Mouse (Mus musculus): ENCODE measurements around the gene Slco3a1. TPM values are rescaled to one million over a fixed set of nuclear protein-coding genes. Genes with fewer than 3 reads are reported as not detected.
A peak's percentile ranks its signal among the peaks of the same experiment; 100 is the strongest.

Slco3a1 gene
- total and polyA plus RNA-seq, 2 experiments = 2.1 to 4.3 TPM

DNA sequence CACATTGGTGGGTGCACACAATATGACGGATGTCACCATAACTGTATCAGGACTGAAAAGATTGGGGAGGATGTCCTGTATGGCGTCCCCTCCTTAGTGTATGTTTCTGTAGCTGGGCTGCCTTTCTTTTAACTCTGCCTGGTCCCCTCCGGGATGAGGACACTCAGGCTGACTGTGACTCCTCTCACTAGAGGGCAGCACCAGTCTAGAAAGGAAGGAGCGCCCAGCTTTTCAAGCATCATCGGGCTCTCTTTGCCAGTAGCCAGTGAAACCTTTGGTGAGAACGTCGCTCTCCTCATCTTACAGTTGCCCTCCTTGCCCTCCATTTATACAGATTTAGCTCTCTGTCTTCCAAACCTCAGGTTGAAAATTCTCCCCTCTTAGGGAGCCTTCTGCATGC, 187.2 kb downstream of the Slco3a1 start:
- 36% methylated on average over 7 of the region's 7 CpGs for WGBS
- Histone ChIP-seq H3K27ac (replicated peaks; ENCODE audit: insufficient read depth, low read depth, low read length) (no peak overlapping the region), H3K4me3 (ENCODE audit: insufficient read depth, low read depth, low read length) (no peak overlapping the region), H3K79me2 (ENCODE audit: control insufficient read depth, insufficient read depth, low read length) (no peaks in the 10 kb centered on the region), H3K9ac (ENCODE audit: low read depth, low read length) (no peak overlapping the region), H3K4me1 (ENCODE audit: control insufficient read depth, insufficient read depth, low read length) (peaks cover 2% of the 10 kb centered on the region; the same call in 1 of the 2 replicates), H3K36me3 (ENCODE audit: control insufficient read depth, insufficient read depth, low read length) (no peaks in the 10 kb centered on the region), H3K27me3 (ENCODE audit: control insufficient read depth, insufficient read depth, low read length) (no peaks in the 10 kb centered on the region)
- DNase-seq (ENCODE audit: extremely low read depth, low read depth, low spot score) = no peak
- TF ChIP-seq CTCF (IDR thresholded peaks at IDR 0.05; ENCODE audit: low read depth, low read length) (peak; percentile 41), POLR2A (IDR thresholded peaks at IDR 0.05; ENCODE audit: extremely low read depth, insufficient read depth, low read length) (no peak)

DNA sequence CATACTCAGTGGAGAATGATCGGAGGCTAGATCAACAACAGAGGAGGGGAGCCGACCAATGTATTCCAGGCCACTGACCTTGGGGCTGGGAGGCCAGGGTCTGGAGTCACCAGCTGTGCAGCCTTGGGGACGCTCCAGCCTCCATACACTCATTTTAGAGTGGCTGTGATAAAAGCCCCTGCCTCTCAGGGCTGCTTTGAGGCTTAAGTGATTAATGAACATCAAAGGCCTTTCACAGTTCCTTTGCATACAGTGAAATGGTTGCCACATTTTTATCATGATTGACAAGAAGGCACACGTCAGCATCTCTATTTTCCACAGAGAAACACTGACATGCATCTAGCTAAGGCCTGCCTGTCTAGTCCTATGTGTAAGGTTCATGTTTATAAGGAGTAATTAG, 189.0 kb downstream of the Slco3a1 start:
- Histone ChIP-seq H3K79me2 (ENCODE audit: control insufficient read depth, insufficient read depth, low read length) (no peaks in the 10 kb centered on the region), H3K27me3 (ENCODE audit: control insufficient read depth, insufficient read depth, low read length) (no peaks in the 10 kb centered on the region), H3K27ac (replicated peaks; ENCODE audit: insufficient read depth, low read depth, low read length) (no peak overlapping the region), H3K4me1 (ENCODE audit: control insufficient read depth, insufficient read depth, low read length) (no peaks in the 10 kb centered on the region), H3K4me3 (ENCODE audit: insufficient read depth, low read depth, low read length) (no peak overlapping the region), H3K36me3 (ENCODE audit: control insufficient read depth, insufficient read depth, low read length) (no peaks in the 10 kb centered on the region), H3K9ac (ENCODE audit: low read depth, low read length) (no peak overlapping the region)
- TF ChIP-seq POLR2A (IDR thresholded peaks at IDR 0.05; ENCODE audit: extremely low read depth, insufficient read depth, low read length) (no peak), CTCF (IDR thresholded peaks at IDR 0.05; ENCODE audit: low read depth, low read length) (no peak)
- DNase-seq (ENCODE audit: extremely low read depth, low read depth, low spot score) = no peak
- WGBS = 33% methylated on average over 4 of the region's 4 CpGs

DNA sequence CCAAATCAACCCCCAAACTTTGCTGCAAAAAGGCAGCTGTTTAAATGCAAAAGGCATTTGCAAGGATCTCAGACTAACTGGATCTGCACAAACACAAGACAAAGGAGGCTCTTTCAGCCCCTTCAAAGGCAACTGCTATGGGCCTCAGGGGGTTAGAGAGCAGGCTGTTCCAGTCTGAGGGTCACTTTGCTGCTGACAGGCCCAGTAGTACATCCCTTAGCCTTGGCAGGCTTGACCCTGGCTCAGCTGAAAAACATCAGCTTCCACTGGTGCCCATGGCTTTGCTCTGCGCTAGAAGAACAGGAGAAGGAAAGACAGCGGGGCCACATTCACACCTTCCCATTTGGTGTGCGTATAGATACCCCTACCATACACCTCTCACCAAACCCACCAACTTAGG, 189.6 kb downstream of the Slco3a1 start:
- Histone ChIP-seq H3K27ac (replicated peaks; ENCODE audit: insufficient read depth, low read depth, low read length) (no peak overlapping the region), H3K4me3 (ENCODE audit: insufficient read depth, low read depth, low read length) (no peak overlapping the region), H3K36me3 (ENCODE audit: control insufficient read depth, insufficient read depth, low read length) (no peaks in the 10 kb centered on the region), H3K27me3 (ENCODE audit: control insufficient read depth, insufficient read depth, low read length) (no peaks in the 10 kb centered on the region), H3K9ac (ENCODE audit: low read depth, low read length) (no peak overlapping the region), H3K79me2 (ENCODE audit: control insufficient read depth, insufficient read depth, low read length) (no peaks in the 10 kb centered on the region), H3K4me1 (ENCODE audit: control insufficient read depth, insufficient read depth, low read length) (no peaks in the 10 kb centered on the region)
- TF ChIP-seq CTCF (IDR thresholded peaks at IDR 0.05; ENCODE audit: low read depth, low read length) (no peak), POLR2A (IDR thresholded peaks at IDR 0.05; ENCODE audit: extremely low read depth, insufficient read depth, low read length) (no peak)
- 85% methylated on average over 3 of the region's 3 CpGs for WGBS
- DNase-seq (ENCODE audit: extremely low read depth, low read depth, low spot score) = no peak

DNA sequence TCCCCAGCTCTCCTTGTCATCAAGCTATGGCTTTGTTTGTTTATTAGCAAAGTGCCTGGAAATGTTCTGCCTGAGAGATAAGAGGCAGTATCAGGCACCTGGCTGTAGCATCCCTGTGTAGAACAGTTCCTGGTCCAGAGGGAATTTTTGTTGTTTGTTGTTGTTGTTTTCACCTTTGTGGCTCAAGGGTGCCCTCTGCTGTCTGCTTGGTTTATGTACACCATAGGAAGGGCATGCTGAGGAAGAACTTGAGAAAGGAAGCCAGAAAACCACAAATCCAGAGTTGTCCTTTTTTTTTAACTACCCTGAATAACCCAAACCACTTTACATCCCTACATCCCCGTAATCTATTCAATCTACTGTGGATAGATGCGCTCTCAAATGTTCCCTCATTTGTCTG, 191.1 kb downstream of the Slco3a1 start:
- Histone ChIP-seq H3K27me3 (ENCODE audit: control insufficient read depth, insufficient read depth, low read length) (no peaks in the 10 kb centered on the region), H3K79me2 (ENCODE audit: control insufficient read depth, insufficient read depth, low read length) (no peaks in the 10 kb centered on the region), H3K9ac (ENCODE audit: low read depth, low read length) (no peak overlapping the region), H3K4me3 (ENCODE audit: insufficient read depth, low read depth, low read length) (no peak overlapping the region), H3K27ac (replicated peaks; ENCODE audit: insufficient read depth, low read depth, low read length) (no peak overlapping the region), H3K36me3 (ENCODE audit: control insufficient read depth, insufficient read depth, low read length) (no peaks in the 10 kb centered on the region), H3K4me1 (ENCODE audit: control insufficient read depth, insufficient read depth, low read length) (no peaks in the 10 kb centered on the region)
- TF ChIP-seq POLR2A (IDR thresholded peaks at IDR 0.05; ENCODE audit: extremely low read depth, insufficient read depth, low read length) (no peak), CTCF (IDR thresholded peaks at IDR 0.05; ENCODE audit: low read depth, low read length) (peak; percentile 40)
- 53% methylated on average over 2 of the region's 2 CpGs for WGBS
- no peak for DNase-seq (ENCODE audit: extremely low read depth, low read depth, low spot score)

DNA sequence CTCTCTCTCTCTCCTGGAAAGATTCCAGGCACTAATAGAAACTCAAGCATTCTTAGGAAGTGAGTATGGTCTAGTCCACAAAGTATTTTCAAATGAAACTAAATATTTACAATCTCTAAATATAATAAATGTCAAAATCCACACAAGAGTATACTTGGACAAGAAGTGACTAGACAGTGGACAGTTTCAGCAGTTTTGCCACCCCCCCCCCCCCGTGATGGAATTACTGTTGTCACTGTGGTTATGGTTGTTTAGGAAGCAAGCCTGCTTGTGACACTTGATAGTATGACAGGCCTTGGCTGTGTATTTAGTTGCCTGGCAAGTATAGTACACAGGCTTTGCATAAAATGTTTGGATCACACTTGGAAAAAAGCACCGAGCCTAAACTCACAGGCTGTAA, 192.9 kb downstream of the Slco3a1 start:
- TF ChIP-seq POLR2A (IDR thresholded peaks at IDR 0.05; ENCODE audit: extremely low read depth, insufficient read depth, low read length) (no peak), CTCF (IDR thresholded peaks at IDR 0.05; ENCODE audit: low read depth, low read length) (no peak)
- Histone ChIP-seq H3K9ac (ENCODE audit: low read depth, low read length) (no peak overlapping the region), H3K4me3 (ENCODE audit: insufficient read depth, low read depth, low read length) (no peak overlapping the region), H3K27ac (replicated peaks; ENCODE audit: insufficient read depth, low read depth, low read length) (no peak overlapping the region), H3K4me1 (ENCODE audit: control insufficient read depth, insufficient read depth, low read length) (no peaks in the 10 kb centered on the region), H3K36me3 (ENCODE audit: control insufficient read depth, insufficient read depth, low read length) (no peaks in the 10 kb centered on the region), H3K27me3 (ENCODE audit: control insufficient read depth, insufficient read depth, low read length) (no peaks in the 10 kb centered on the region), H3K79me2 (ENCODE audit: control insufficient read depth, insufficient read depth, low read length) (no peaks in the 10 kb centered on the region)
- DNase-seq (ENCODE audit: extremely low read depth, low read depth, low spot score) = no peak
- 81% methylated on average over 2 of the region's 2 CpGs for WGBS

DNA sequence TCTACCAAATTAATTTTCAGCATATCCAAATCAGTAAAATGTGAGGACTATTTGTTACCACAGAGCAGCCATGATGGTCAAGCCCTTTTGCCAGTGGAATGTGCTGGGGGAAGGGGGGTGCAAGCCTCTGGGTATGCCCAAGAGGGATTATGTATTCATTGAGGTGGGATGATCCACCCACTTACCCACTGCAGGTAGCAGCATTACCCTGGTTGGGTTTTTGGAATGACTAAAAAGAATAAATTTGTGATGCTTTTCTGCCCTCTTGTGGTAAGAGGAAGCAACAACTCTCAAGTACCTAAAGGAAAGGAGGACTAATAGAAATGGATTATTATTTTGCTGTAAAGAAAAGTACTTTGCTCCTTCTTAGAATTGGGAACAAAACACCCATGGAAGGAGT, 197.6 kb downstream of the Slco3a1 start:
- H3K79me2 ChIP-seq (ENCODE audit: control insufficient read depth, insufficient read depth, low read length) = no peaks in the 10 kb centered on the region
- H3K4me3 ChIP-seq (ENCODE audit: insufficient read depth, low read depth, low read length) = no peak overlapping the region
- TF ChIP-seq POLR2A (IDR thresholded peaks at IDR 0.05; ENCODE audit: extremely low read depth, insufficient read depth, low read length) (no peak), CTCF (IDR thresholded peaks at IDR 0.05; ENCODE audit: low read depth, low read length) (no peak)
- no peaks in the 10 kb centered on the region for H3K4me1 ChIP-seq (ENCODE audit: control insufficient read depth, insufficient read depth, low read length)
- no peaks in the 10 kb centered on the region for H3K36me3 ChIP-seq (ENCODE audit: control insufficient read depth, insufficient read depth, low read length)
- DNase-seq (ENCODE audit: extremely low read depth, low read depth, low spot score) = peak; percentile 20
- H3K27ac ChIP-seq (replicated peaks; ENCODE audit: insufficient read depth, low read depth, low read length) = no peak overlapping the region
- no peaks in the 10 kb centered on the region for H3K27me3 ChIP-seq (ENCODE audit: control insufficient read depth, insufficient read depth, low read length)
- H3K9ac ChIP-seq (ENCODE audit: low read depth, low read length) = no peak overlapping the region

Measured in liver, adult 2 months (tissue).